Mouse (Mus musculus) heart, postnatal 0 days (tissue): ENCODE measurements around the gene Fhad1.

Experiments used
- CTCF ChIP-seq: IDR thresholded peaks from 2 replicates; pipeline ENCODE4 v1.5.1; 2016; ENCODE audit warnings: antibody characterized with exemption, control low read depth, low read depth
- EP300 ChIP-seq: IDR thresholded peaks from 2 replicates; pipeline ENCODE4 v1.6.1; 2016; ENCODE audit warnings: antibody characterized with exemption, low read depth

GRCm38 (mm10) chr4:142054580-142054979 is 39.7 kb upstream of the Fhad1 start:
- TF ChIP-seq EP300, result no peak
- no peak for TF ChIP-seq CTCF
